Mouse (Mus musculus): Measurements from ENCODE around the gene Zfp661.

- TF ChIP-seq CTCF (conservative IDR thresholded peaks at IDR 0.05; ENCODE audit: low read length) (peak; percentile 52), POU5F1 (IDR thresholded peaks at IDR 0.05; ENCODE audit: borderline replicate concordance, low read length) (no peak)
Measured at GRCm38 (mm10) chr2:127539494-127539893, 47.4 kb downstream of the Zfp661 start.

Data from E14TG2a.4 (cell line).